Mouse (Mus musculus) hindbrain, embryonic 10.5 days (tissue): ENCODE results near the gene Olfr381. TPM values are rescaled to one million over a fixed set of nuclear protein-coding genes. Genes with fewer than 3 reads are reported as not detected.
"Not testable (repeated sequence)": the region's sequence is repeated elsewhere in the genome, so short reads cannot be mapped to it uniquely, and the experiment has no call there.

Source experiments
- DNase-seq: peaks from one replicate; pipeline ENCODE4 v3.0.0-alpha.2; 2017; ENCODE audit warnings: low spot score
- H3K27ac ChIP-seq: fragments of 300-500 bp; sonication (generic); 2 replicates; pipeline ENCODE4 v1.5.1; 2016; ENCODE audit warnings: mild to moderate bottlenecking, moderate library complexity
- H3K27me3 ChIP-seq: fragments of 300-500 bp; sonication (generic); 2 replicates; pipeline ENCODE4 v1.6.1; 2016; ENCODE audit warnings: mild to moderate bottlenecking; ENCODE audit not compliant: poor library complexity, insufficient read depth, severe bottlenecking
- H3K36me3 ChIP-seq: fragments of 300-500 bp; sonication (generic); 2 replicates; pipeline ENCODE4 v1.6.1; 2016; ENCODE audit warnings: mild to moderate bottlenecking, moderate library complexity
- H3K4me1 ChIP-seq: fragments of 300-500 bp; sonication (generic); replicated peaks from 2 replicates; pipeline ENCODE4 v1.6.1; 2016; ENCODE audit warnings: mild to moderate bottlenecking
- H3K4me3 ChIP-seq: fragments of 300-500 bp; sonication (generic); 2 replicates; pipeline ENCODE4 v1.5.1; 2016; ENCODE audit warnings: mild to moderate bottlenecking, moderate library complexity
- H3K9me3 ChIP-seq: fragments of 300-500 bp; sonication (generic); 2 replicates; pipeline ENCODE4 v1.6.1; 2016; ENCODE audit warnings: mild to moderate bottlenecking, moderate library complexity
- WGBS: fragments of 180-500 bp; shearing (Covaris S2); methylation state at CpG from one replicate; pipeline ENCODE4 v1.1.7; 2016; 5-methylcytosine and 5-hydroxymethylcytosine counted together
- polyA plus RNA-seq: library from polyadenylated mRNA; unstranded; fragments of >200 nt; fragmentation: Nextera tagmentation; extraction: Ambion mirVana; gene quantifications from 2 replicates; pipeline ENCODE4 v1.2.1, GENCODE M21; 2016

Olfr381 gene
- polyA plus RNA-seq = not detected in 2 replicates

- Histone ChIP-seq H3K36me3 (no peaks in the 10 kb centered on the region), H3K9me3 (0 out of 2 replicates have a peak, but pooled peaks cover 2% of the 10 kb centered on the region), H3K27me3 (no peaks in the 10 kb centered on the region), H3K4me1 (no peaks in the 10 kb centered on the region), H3K4me3 (no peak within 1 kb of the TSS), H3K27ac (no peak within 1 kb of the TSS)
- DNase-seq = no peak
Observed at GRCm38 (mm10) chr11:73491503-73491902, at the start of gene Olfr381. Gene Olfr381, minus strand, starts transcription at chr11:73491603.

DNA sequence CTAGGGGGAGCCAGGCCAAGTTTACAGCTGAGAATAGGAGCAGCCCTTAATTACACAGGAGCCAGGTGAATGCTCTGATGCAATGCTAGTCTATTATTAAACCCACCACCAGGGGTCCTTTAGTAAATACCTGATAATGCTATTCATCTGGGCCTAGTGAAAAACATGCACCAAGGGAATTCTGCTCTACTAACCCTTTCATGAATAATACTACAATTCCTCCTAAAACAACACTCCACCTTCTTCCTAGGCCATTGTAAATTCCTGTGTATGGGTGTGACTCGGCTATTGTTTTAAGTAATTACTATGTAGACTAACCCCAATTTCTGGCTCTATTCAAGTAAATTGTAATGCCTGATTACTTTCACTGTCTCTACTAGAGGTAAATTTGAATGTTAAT is 37.6 kb upstream of the Olfr381 start:
- not testable (repeated sequence) for H3K4me3 ChIP-seq, H3K36me3 ChIP-seq, H3K4me1 ChIP-seq, DNase-seq, H3K27me3 ChIP-seq, H3K27ac ChIP-seq
- WGBS = 88% methylated on average over 1 of the region's 1 CpGs
- H3K9me3 ChIP-seq = peaks cover 12% of the 10 kb centered on the region

GRCm38 (mm10) chr11:73517097-73517496 is 25.7 kb upstream of the Olfr381 start, which contains the start of gene Olfr382:
Gene Olfr382, minus strand, starts transcription at chr11:73517197.
- H3K4me1 ChIP-seq = no peaks in the 10 kb centered on the region
- no peak within 1 kb of the TSS for H3K27ac ChIP-seq
- H3K36me3 ChIP-seq = no peaks in the 10 kb centered on the region
- H3K9me3 ChIP-seq = peaks cover 29% of the 10 kb centered on the region; the same call in 1 of the 2 replicates
- H3K4me3 ChIP-seq = no peak within 1 kb of the TSS
- no peaks in the 10 kb centered on the region for H3K27me3 ChIP-seq
- no peak for DNase-seq

DNA sequence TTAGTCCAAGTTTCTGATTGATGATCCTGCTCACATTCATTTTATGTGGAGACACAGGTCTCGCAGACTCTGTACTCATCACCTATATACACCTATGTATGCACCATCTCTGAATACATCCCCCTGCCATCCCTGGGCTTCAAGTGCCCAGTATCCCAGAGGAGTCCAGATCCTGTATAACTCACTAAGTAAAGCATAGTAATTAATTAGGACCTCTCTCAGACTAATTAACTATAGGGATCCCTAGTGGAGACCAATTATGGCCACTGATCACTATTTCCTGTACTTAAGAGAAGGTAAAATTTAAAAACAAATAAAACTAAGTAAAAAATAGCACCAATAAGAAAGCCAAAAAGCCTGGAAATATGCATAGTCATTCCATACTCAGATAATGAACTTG is 34.0 kb downstream of the Olfr381 start, which contains the start of gene Olfr380:
Gene Olfr380, minus strand, starts transcription at position 101 of the 400 bp plus-strand sequence.
- no peak for DNase-seq
- Histone ChIP-seq H3K27ac (no peak within 1 kb of the TSS), H3K4me3 (no peak within 1 kb of the TSS), H3K4me1 (no peaks in the 10 kb centered on the region), H3K27me3 (no peaks in the 10 kb centered on the region), H3K9me3 (peaks cover 12% of the 10 kb centered on the region), H3K36me3 (no peaks in the 10 kb centered on the region)
- 98% methylated on average over 1 of the region's 1 CpGs for WGBS

Other genes starting within 250 kb of the Olfr381 start
- gene Trpv3, start 224.2 kb downstream of the Olfr381 start, polyA plus RNA-seq = 0.09 TPM in 1 of 2 replicates, not detected in the other
- 0.25 TPM in 1 of 2 replicates, not detected in the other for gene Aspa, start 162.0 kb downstream of the Olfr381 start, polyA plus RNA-seq
- not detected in 2 replicates for gene Gm49340, start 161.9 kb downstream of the Olfr381 start, polyA plus RNA-seq
- gene Spata22, start 161.9 kb downstream of the Olfr381 start, polyA plus RNA-seq = not detected in 2 replicates
- gene Olfr20, start 140.8 kb downstream of the Olfr381 start, polyA plus RNA-seq = not detected in 2 replicates
- not detected in 2 replicates for gene Olfr376, start 120.4 kb downstream of the Olfr381 start, polyA plus RNA-seq
- gene Olfr1, start 92.0 kb downstream of the Olfr381 start, polyA plus RNA-seq = not detected in 2 replicates
- gene Olfr378, start 63.1 kb downstream of the Olfr381 start, polyA plus RNA-seq = not detected in 2 replicates
- gene Olfr380, start 34.1 kb downstream of the Olfr381 start, polyA plus RNA-seq = not detected in 2 replicates
- gene Olfr382, start 25.6 kb upstream of the Olfr381 start, polyA plus RNA-seq = not detected in 2 replicates
- not detected in 2 replicates for gene Olfr385, start 101.4 kb upstream of the Olfr381 start, polyA plus RNA-seq
- not detected in 2 replicates for gene Olfr384, start 107.0 kb upstream of the Olfr381 start, polyA plus RNA-seq
- not detected in 2 replicates for gene Zfp735, start 197.2 kb upstream of the Olfr381 start, polyA plus RNA-seq